Mouse (Mus musculus) spleen, adult 2 months (tissue): ENCODE measurements around the gene Fbxo41. TPM values are rescaled to one million over a fixed set of nuclear protein-coding genes. Genes with fewer than 3 reads are reported as not detected.

ENCODE experiments used
- DNase-seq, 2 experiments: peaks; one replicate each; pipeline versions ENCODE4 v3.0.0 to v3.0.0-alpha.2; 2012 to 2021; ENCODE audit warnings: low spot score in 2 of 2, low read depth in 1 of 2
- H3K27ac ChIP-seq: fragments of 200-500 bp; 2 replicates; pipeline ENCODE4 v1.5.1; 2012; ENCODE audit warnings: low read length, inconsistent platforms; ENCODE audit not compliant: insufficient read depth
- H3K27me3 ChIP-seq: fragments of 200-500 bp; 2 replicates; pipeline ENCODE4 v1.6.1; 2012; ENCODE audit warnings: mild to moderate bottlenecking, moderate library complexity, low read length, inconsistent platforms; ENCODE audit not compliant: control insufficient read depth, insufficient read depth
- H3K36me3 ChIP-seq: fragments of 200-500 bp; 2 replicates; pipeline ENCODE4 v1.6.1; 2012; ENCODE audit warnings: mild to moderate bottlenecking, low read length, inconsistent platforms; ENCODE audit not compliant: control insufficient read depth, insufficient read depth
- H3K4me1 ChIP-seq: fragments of 200-500 bp; 2 replicates; pipeline ENCODE4 v1.6.1; 2011; ENCODE audit warnings: inconsistent platforms; ENCODE audit not compliant: control insufficient read depth, insufficient read depth, insufficient read length
- H3K4me3 ChIP-seq: fragments of 200-500 bp; 2 replicates; pipeline ENCODE4 v1.5.1; 2011; ENCODE audit warnings: mild to moderate bottlenecking, inconsistent platforms; ENCODE audit not compliant: insufficient read depth, insufficient read length; ENCODE audit errors: extremely low read depth
- CTCF ChIP-seq: fragments of 200-500 bp; IDR thresholded peaks from 2 replicates; pipeline ENCODE4 v1.5.1; 2011; ENCODE audit warnings: mild to moderate bottlenecking, inconsistent platforms; ENCODE audit not compliant: insufficient read depth, insufficient read length, insufficient replicate concordance; ENCODE audit errors: extremely low read depth
- POLR2A ChIP-seq: fragments of 200-500 bp; IDR thresholded peaks from 2 replicates; pipeline ENCODE4 v1.6.1; 2011; ENCODE audit warnings: low read depth, low read length, inconsistent platforms
- WGBS: fragments of 180-500 bp; shearing (Covaris S2); methylation state at CpG from one replicate; pipeline ENCODE4 v1.1.7; 2018; 5-methylcytosine and 5-hydroxymethylcytosine counted together
- polyA plus RNA-seq: library from polyadenylated mRNA; depleted of rRNA; stranded (reverse); fragments of >200 nt; gene quantifications from 2 replicates; pipeline ENCODE4 v1.2.3, GENCODE M21; 2012; rRNA removed

Fbxo41 gene
- 0.04 TPM in 2 replicates for polyA plus RNA-seq

DNA sequence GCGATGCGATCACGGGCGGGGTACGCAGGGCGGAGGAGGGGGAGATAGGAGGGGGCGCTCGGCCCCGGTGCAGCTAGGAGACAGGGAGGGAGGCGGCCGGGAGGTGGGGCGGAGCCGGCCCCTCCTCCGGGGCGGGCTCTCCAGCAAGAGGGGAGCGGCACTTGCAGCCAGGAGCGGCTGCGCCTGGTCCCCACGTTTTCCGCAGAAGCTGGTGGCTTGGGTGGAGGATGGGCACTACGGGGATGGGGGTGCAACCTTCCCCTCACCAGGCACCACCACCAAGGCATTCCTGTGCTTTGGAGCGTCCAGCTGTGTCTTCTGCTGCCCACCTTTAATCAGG is at the start of gene Fbxo41:
TSS of gene Fbxo41 (minus strand) at position 84 of the 340 bp plus-strand sequence.
- no peak for TF ChIP-seq POLR2A
- no peak for TF ChIP-seq CTCF
- WGBS, result 2% methylated on average over 12 of the region's 22 CpGs
- no peak within 1 kb of the TSS; the same call in 1 of the 2 replicates for H3K4me3 ChIP-seq

GRCm38 (mm10) chr6:85547642-85548041 is 44.8 kb upstream of the Fbxo41 start:
- 63% methylated on average over 5 of the region's 5 CpGs for WGBS
- Histone ChIP-seq H3K4me1 (no peaks in the 10 kb centered on the region), H3K36me3 (no peaks in the 10 kb centered on the region), H3K27me3 (no peaks in the 10 kb centered on the region), H3K27ac (no peak overlapping the region), H3K4me3 (no peak overlapping the region)
- no peak for DNase-seq
- TF ChIP-seq CTCF (no peak), POLR2A (no peak)

More for the DNA sequence above, at the start of gene Fbxo41:
- no peaks in the 10 kb centered on the region; the same call in 1 of the 2 replicates for H3K4me1 ChIP-seq
- no peaks in the 10 kb centered on the region for H3K36me3 ChIP-seq
- no peak within 1 kb of the TSS for H3K27ac ChIP-seq
- peaks cover 6% of the 10 kb centered on the region; the same call in 1 of the 2 replicates for H3K27me3 ChIP-seq
- no peak for DNase-seq

- no peak overlapping the region for H3K4me3 ChIP-seq
- TF ChIP-seq CTCF, result no peak
- no peak for TF ChIP-seq POLR2A
- no peaks in the 10 kb centered on the region for H3K27me3 ChIP-seq
- WGBS, result 88% methylated on average over 13 of the region's 13 CpGs
- no peak for DNase-seq
- H3K36me3 ChIP-seq, result no peaks in the 10 kb centered on the region
- no peaks in the 10 kb centered on the region for H3K4me1 ChIP-seq
- H3K27ac ChIP-seq, result no peak overlapping the region
Measured at GRCm38 (mm10) chr6:85544251-85544881, 41.6 kb upstream of the Fbxo41 start.

GRCm38 (mm10) chr6:85543351-85544175 is 40.8 kb upstream of the Fbxo41 start:
- no peak for DNase-seq
- no peak overlapping the region for H3K27ac ChIP-seq
- 74% methylated on average over 10 of the region's 10 CpGs for WGBS
- TF ChIP-seq CTCF (no peak), POLR2A (no peak)
- H3K27me3 ChIP-seq, result no peaks in the 10 kb centered on the region
- no peak overlapping the region for H3K4me3 ChIP-seq
- H3K4me1 ChIP-seq, result no peaks in the 10 kb centered on the region
- H3K36me3 ChIP-seq, result no peaks in the 10 kb centered on the region

DNA sequence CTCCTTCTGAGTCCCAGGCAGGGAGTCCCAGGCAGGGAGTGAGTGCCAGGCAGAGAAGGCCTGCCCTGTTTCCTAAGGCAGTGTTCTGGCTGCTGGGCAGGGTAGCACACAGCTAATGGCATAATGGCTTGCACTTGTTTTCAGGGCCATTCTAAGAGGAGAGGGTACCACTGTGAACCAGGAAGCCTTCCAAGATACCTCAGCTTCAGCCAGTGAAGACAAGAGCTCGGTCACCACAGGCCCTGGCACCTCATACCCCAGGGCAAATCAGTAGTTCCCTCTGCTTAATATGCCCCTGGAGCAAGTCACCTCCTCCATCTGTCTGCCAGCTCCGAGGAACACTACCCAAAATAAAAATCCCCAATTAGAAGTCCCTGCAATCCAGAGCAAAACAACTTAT is 20.0 kb upstream of the Fbxo41 start:
- WGBS, result 74% methylated on average over 2 of the region's 2 CpGs
- DNase-seq, result no peak
- Histone ChIP-seq H3K27ac (no peak overlapping the region), H3K27me3 (no peaks in the 10 kb centered on the region), H3K36me3 (no peaks in the 10 kb centered on the region), H3K4me1 (no peaks in the 10 kb centered on the region), H3K4me3 (no peak overlapping the region)
- no peak for TF ChIP-seq CTCF
- no peak for TF ChIP-seq POLR2A

DNA sequence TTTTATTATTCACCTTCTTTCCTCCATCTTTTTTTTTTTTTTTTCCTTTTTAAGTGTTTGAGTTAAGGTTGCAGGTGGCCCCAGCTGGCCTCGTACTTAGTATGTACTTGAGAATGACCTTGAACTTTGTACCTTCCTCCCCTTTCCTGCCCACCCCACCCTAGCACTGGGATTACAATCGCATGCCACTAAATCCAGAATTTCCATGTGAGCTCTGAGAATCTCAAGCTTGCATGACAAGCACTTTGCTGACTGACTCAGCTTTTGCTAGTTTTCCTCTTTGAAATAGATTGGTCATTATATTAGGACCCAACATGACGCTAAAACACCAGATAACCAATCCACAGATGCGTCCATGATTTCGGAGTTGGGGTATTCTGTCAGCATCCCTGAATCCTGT is 19.2 kb upstream of the Fbxo41 start:
- Histone ChIP-seq H3K36me3 (no peaks in the 10 kb centered on the region), H3K4me3 (no peak overlapping the region), H3K27me3 (no peaks in the 10 kb centered on the region), H3K4me1 (no peaks in the 10 kb centered on the region), H3K27ac (no peak overlapping the region)
- WGBS, result 90% methylated on average over 5 of the region's 5 CpGs
- DNase-seq, result no peak
- TF ChIP-seq CTCF, result no peak
- TF ChIP-seq POLR2A, result no peak
